Mouse (Mus musculus) G1E (cell line): ENCODE results near the gene Olfr1042. TPM values are rescaled to one million over a fixed set of nuclear protein-coding genes. Genes with fewer than 3 reads are reported as not detected.
"Not testable (repeated sequence)": the region's sequence is repeated elsewhere in the genome, so short reads cannot be mapped to it uniquely, and the experiment has no call there.

Experiments
- ATAC-seq: 2 replicates; pipeline ENCODE4 v1.8.0; 2016; ENCODE audit warnings: mild to moderate bottlenecking; ENCODE audit not compliant: insufficient number of reproducible peaks, poor library complexity, low FRiP score, severe bottlenecking; ENCODE audit errors: extremely low read depth
- DNase-seq: peaks from one replicate; pipeline ENCODE4 v3.0.0; 2012; ENCODE audit warnings: low spot score
- H3K27me3 ChIP-seq: 2 replicates; pipeline ENCODE4 v1.6.1; 2012; ENCODE audit warnings: mild to moderate bottlenecking, low read length, inconsistent platforms; ENCODE audit not compliant: insufficient read depth
- H3K36me3 ChIP-seq: replicated peaks from 2 replicates; pipeline ENCODE3; 2012; ENCODE audit warnings: mild to moderate bottlenecking, inconsistent platforms
- H3K4me1 ChIP-seq: 2 replicates; pipeline ENCODE4 v1.6.1; 2012; ENCODE audit warnings: low read depth, low read length, inconsistent platforms, mixed read lengths; ENCODE audit not compliant: insufficient read depth
- H3K4me3 ChIP-seq: 2 replicates; pipeline ENCODE4 v1.5.1; 2012; ENCODE audit warnings: low read depth, mild to moderate bottlenecking, inconsistent platforms, low read length, moderate library complexity, mixed read lengths
- H3K9me3 ChIP-seq: replicated peaks from 2 replicates; pipeline ENCODE4 v1.6.1; 2012; ENCODE audit warnings: inconsistent platforms
- CTCF ChIP-seq: IDR thresholded peaks from 2 replicates; pipeline ENCODE4 v1.5.1; 2012; ENCODE audit warnings: low read depth, low read length, inconsistent platforms, mixed read lengths
- GATA1 ChIP-seq: IDR thresholded peaks from 2 replicates; pipeline ENCODE4 v1.6.1; 2012; ENCODE audit warnings: borderline replicate concordance, low read length, inconsistent platforms, mixed read lengths
- GATA2 ChIP-seq: IDR thresholded peaks from 2 replicates; pipeline ENCODE4 v1.6.1; 2012; ENCODE audit warnings: low read depth, low read length, inconsistent platforms, borderline replicate concordance
- POLR2AphosphoS5 ChIP-seq: IDR thresholded peaks from 2 replicates; pipeline ENCODE4 v1.6.1; 2012; ENCODE audit warnings: low read depth, low read length, inconsistent platforms; ENCODE audit not compliant: insufficient replicate concordance
- TAL1 ChIP-seq: conservative IDR thresholded peaks from 2 replicates; pipeline ENCODE4 v1.6.1; 2012; ENCODE audit warnings: low read depth, low read length, inconsistent platforms, mixed read lengths
- polyA plus RNA-seq: library from polyadenylated mRNA; stranded (reverse); fragments of >175 nt; gene quantifications from 2 replicates; pipeline ENCODE4 v1.2.3, GENCODE M21; 2012
- total RNA-seq, 2 experiments: library from RNA; stranded (forward) in 1 of 2; stranded (reverse) in 1 of 2; fragments of 200-1000 nt in 1 of 2; fragments of >200 nt in 1 of 2; fragmentation: Nextera tagmentation in 1 of 2; gene quantifications; 2 replicates each; pipeline ENCODE4 v1.2.3; 2014 to 2017

Gene Olfr1042
- total RNA-seq (2014; fragmentation: Nextera tagmentation) (not detected in 2 replicates), total RNA-seq (2017) (0.11 TPM in 1 of 2 replicates, not detected in the other), polyA plus RNA-seq (not detected in 2 replicates)

DNA sequence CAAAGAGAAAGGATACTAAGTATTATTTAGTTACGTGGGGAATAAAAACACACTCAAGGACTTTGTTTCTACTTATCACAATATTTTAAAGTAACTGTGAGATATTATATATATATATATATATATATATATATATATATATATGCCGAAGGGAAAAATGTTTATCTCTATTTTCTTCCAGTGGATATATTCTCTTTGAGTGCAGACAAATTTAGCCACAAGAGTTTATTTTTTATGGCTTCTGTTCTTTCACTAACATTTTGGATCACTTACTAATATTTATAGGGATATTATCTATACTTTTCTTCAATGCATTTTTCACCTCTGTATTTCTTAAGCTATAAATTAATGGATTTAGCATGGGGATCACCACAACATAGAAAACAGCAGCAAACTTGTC is at the start of gene Olfr1042:
Olfr1042 (minus strand) TSS at position 101 of the 400 bp plus-strand sequence.
- Histone ChIP-seq H3K4me1 (no peaks in the 10 kb centered on the region), H3K9me3 (no peaks in the 10 kb centered on the region), H3K27me3 (no peaks in the 10 kb centered on the region), H3K4me3 (no peak within 1 kb of the TSS), H3K36me3 (no peaks in the 10 kb centered on the region)
- DNase-seq (no peak), ATAC-seq (no peak)
- TF ChIP-seq GATA1 (no peak), POLR2AphosphoS5 (no peak), TAL1 (no peak), GATA2 (no peak), CTCF (no peak)

DNA sequence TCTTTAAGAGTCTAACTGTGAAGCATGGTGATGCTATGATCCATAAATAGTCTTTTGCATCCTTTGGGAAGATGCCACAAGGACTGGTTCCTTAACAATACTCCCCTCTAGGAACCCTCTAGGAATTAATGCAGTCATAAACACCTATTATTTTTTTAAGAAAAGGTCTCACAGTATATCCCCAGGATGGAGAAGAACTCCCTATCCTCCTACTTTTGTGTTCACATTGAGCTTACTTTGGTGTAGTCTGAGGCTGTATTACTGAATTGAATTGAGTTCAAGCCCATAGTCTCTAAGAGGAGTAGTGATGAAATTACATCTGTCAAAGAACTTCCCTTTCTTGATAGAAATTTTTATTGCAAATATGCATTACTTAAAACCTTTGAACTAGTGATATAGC is 41.3 kb upstream of the Olfr1042 start, which contains the start of gene Olfr1045:
Olfr1045 (minus strand) TSS at position 101 of the 400 bp plus-strand sequence.
- H3K27me3 ChIP-seq = no peaks in the 10 kb centered on the region
- no peak for DNase-seq
- no peak within 1 kb of the TSS for H3K4me3 ChIP-seq
- no peak for ATAC-seq
- TF ChIP-seq POLR2AphosphoS5 (no peak), GATA1 (no peak), GATA2 (no peak)
- peaks cover 2% of the 10 kb centered on the region; the same call in 1 of the 2 replicates for H3K9me3 ChIP-seq
- no peaks in the 10 kb centered on the region for H3K4me1 ChIP-seq
- H3K36me3 ChIP-seq = no peaks in the 10 kb centered on the region

DNA sequence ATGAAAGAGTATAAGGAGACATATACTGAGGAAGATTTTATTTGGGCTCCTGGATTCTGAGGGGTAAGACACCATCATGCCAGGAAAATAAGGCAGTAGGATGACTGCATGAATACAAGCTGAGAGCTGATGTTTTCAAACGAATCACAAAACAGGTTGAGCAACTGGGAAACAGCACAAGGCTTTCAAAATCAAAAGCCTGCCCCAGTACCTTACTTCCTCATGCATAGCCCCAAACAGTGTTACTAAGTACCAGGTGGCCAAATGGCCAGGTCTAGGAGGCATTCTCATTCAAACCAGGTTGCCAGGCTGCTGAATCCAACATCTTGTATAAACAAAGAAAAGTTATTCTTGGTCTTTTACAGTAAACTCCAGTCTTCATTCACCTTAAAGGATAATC is 34.2 kb upstream of the Olfr1042 start:
- ATAC-seq = no peak
- no peaks in the 10 kb centered on the region for H3K4me1 ChIP-seq
- H3K9me3 ChIP-seq = no peaks in the 10 kb centered on the region
- no peak for DNase-seq
- H3K27me3 ChIP-seq = no peaks in the 10 kb centered on the region
- TF ChIP-seq CTCF = no peak
- H3K36me3 ChIP-seq = no peaks in the 10 kb centered on the region
- no peak overlapping the region for H3K4me3 ChIP-seq

DNA sequence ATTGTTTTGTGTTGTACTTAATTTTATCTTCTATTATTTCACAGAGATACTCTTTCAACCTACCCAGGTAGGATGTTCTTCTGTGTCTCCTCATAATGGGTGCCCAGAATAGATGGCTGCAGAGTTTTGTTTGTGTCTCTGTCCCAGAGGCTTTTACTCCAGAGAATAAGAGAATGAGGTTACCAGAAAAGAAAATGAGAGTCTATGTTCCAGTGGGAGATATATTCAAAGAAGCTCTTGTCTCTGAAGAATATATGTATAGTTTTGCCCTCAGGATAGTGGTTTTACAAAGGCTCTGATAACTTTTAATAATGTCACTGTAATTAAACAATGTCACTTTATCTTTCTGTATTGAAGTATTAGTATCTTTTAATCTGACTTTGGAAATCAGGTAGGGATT is 23.9 kb upstream of the Olfr1042 start, which contains the start of gene Olfr52:
Olfr52 (minus strand) TSS at position 101 of the 400 bp plus-strand sequence.
- TF ChIP-seq GATA2 (no peak), POLR2AphosphoS5 (no peak), CTCF (no peak), GATA1 (no peak), TAL1 (no peak)
- DNase-seq = no peak
- Histone ChIP-seq H3K36me3 (no peaks in the 10 kb centered on the region), H3K27me3 (no peaks in the 10 kb centered on the region), H3K4me3 (no peak within 1 kb of the TSS), H3K9me3 (peaks cover 3% of the 10 kb centered on the region; the same call in 1 of the 2 replicates), H3K4me1 (no peaks in the 10 kb centered on the region)
- ATAC-seq = no peak

DNA sequence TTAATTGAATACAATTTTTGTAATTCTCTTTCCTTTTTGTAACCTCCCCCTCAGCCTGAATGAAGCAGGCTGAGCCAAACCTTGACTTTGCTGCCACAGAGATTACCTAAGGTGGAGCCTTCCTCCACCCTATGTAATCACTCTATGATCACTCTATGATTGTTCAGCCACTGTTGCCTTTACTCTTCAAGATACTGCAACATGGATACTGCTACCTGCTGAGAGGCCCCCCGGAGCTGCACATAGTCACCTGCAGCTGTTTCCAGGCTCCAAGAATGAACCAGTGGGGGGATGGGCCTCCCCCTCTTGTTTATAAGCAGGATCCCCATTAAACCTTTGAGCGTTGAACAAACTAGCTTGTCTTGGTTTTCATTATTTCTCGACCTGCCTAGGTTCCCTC is 18.3 kb upstream of the Olfr1042 start:
- H3K4me3 ChIP-seq = no peak overlapping the region
- no peaks in the 10 kb centered on the region for H3K27me3 ChIP-seq
- H3K9me3 ChIP-seq = peaks cover 7% of the 10 kb centered on the region; the same call in 1 of the 2 replicates
- no peaks in the 10 kb centered on the region for H3K36me3 ChIP-seq
- H3K4me1 ChIP-seq = no peaks in the 10 kb centered on the region
- no peak for ATAC-seq
- DNase-seq = no peak
- TF ChIP-seq GATA1 (no peak), POLR2AphosphoS5 (no peak), TAL1 (no peak), CTCF (no peak), GATA2 (no peak)

DNA sequence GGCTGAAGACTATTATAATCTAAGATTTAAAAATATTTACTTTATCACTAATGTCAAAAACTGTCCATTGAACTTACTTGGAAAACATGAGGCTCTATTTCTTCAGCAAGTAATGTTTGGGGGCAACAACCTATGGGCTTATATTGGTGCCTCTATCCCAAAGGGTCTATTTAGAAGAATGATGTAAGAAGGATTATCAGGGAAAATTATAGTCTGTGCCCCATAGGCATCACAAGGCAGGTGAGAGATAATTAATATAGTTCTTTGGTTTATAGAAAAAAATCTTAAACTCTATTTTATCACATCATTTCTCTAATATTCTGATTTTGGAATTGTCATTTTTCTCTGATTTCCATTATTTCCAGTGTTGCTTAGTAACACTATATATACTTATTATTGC is 16.1 kb upstream of the Olfr1042 start, which contains the start of gene Olfr1044:
Olfr1044 (minus strand) TSS at position 101 of the 400 bp plus-strand sequence.
- H3K9me3 ChIP-seq = peaks cover 7% of the 10 kb centered on the region; the same call in 1 of the 2 replicates
- TF ChIP-seq TAL1 = no peak
- H3K27me3 ChIP-seq = no peaks in the 10 kb centered on the region
- H3K4me3 ChIP-seq = no peak within 1 kb of the TSS
- ATAC-seq (no peak), DNase-seq (no peak)
- no peaks in the 10 kb centered on the region for H3K36me3 ChIP-seq
- H3K4me1 ChIP-seq = no peaks in the 10 kb centered on the region

DNA sequence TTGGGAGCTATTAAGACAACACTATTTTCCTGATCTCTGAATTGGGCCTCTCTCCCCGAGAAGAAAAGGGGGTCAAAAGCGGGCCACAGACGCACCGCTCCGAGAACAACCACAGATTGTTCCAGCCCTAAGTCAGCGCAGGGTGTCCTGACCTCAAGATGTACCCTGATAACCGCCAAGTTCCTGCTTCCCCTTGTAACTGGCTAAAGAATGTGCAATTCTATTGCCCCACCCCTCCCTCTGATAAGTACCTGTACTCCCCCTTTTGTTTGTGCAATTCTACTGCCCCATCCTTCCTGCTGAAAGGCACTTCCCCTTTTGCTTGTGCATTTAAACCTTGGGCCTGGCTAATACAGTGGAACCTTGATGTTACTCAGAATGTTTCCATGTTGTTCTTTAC is 13.8 kb upstream of the Olfr1042 start:
- not testable (repeated sequence) for H3K36me3 ChIP-seq, H3K9me3 ChIP-seq, H3K27me3 ChIP-seq, DNase-seq, ATAC-seq, H3K4me1 ChIP-seq, H3K4me3 ChIP-seq
